In the genomic region with DNA sequence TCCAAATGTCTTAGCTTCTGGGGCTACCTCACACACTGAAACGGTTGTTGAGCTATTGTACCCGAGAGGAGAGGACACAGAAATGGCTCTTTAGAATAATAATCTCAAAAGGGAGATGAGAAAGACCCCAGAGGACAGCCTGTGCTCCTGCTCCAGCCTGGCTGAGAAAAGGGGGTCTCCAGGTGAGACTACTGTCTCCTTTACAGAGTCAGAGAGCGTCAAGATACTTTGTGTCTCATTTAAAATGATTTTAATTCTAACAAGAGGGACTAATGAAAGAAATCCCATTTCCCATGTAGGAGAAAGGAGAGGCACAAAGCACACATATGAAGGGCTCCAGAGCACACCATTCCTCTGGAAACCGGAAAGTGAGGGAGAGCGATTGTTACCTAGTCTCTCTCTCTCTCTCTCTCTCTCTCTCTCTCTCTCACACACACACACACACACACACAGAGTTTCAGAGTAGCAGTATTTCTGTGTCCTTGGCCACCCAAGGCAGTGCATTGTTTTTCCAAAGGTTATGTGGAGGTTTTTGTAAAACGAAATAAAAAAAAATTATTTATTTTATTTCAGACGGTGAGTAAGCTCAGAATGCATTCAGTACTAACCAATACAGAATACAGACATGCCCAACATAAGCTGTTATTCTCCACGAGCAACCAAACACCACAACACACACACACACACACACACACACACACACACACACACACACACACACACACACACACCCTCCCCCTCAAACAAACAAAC, we compare ENCODE assay signal across 9 mouse cellular contexts.
A peak's percentile ranks its signal among the peaks of the same experiment; 100 is the strongest.
DNase-seq lines count a peak whose midpoint lies in the region; ATAC-seq and TF ChIP-seq lines count a peak whose summit lies in the region.
"Had no signal": no experiment of that assay in that cellular context is flagged by ENCODE, and none has a peak within 500 bp of the region (broad histone marks: within the 10 kb centered on the region; RNA-seq: fewer than 3 reads in every experiment).

No protein-coding gene starts in this region.

- H3K27me3 ChIP-seq in heart, embryonic 10.5 days (ENCODE audit: insufficient read depth, poor library complexity, severe bottlenecking), result no peaks in the 10 kb centered on the region
- H3K27me3 ChIP-seq in intestine, postnatal 0 days (replicated peaks; ENCODE audit: control insufficient read depth, insufficient read depth, low read length), result no peaks in the 10 kb centered on the region
- no peaks in the 10 kb centered on the region for H3K27me3 ChIP-seq in stomach, postnatal 0 days (ENCODE audit: control insufficient read depth, insufficient read depth, low read length)

- no peak for DNase-seq in heart, embryonic 10.5 days (ENCODE audit: low spot score)
- no peak for DNase-seq in heart, adult 9 months (ENCODE audit: low spot score in 2 of 2)
- DNase-seq in right cerebral cortex, postnatal 10 days (ENCODE audit: low spot score in 2 of 2), result peak; percentile 35 to 49
- DNase-seq in right cerebral cortex, postnatal 36 days (ENCODE audit: low spot score in 2 of 2), result no peak
- no peak for DNase-seq in stomach, postnatal 0 days (ENCODE audit: low spot score)
- no peak for DNase-seq in thymus, postnatal 0 days (ENCODE audit: low spot score)
- no peak for DNase-seq in adrenal gland, adult 2 months

- H3K4me2 ChIP-seq in intestine, postnatal 0 days (replicated peaks; ENCODE audit: low read depth), result peak overlapping the region; percentile 48
- H3K4me2 ChIP-seq in stomach, postnatal 0 days (replicated peaks; ENCODE audit: low read depth), result peak overlapping the region; percentile 42; the same call in 1 of the 2 replicates

- no peak overlapping the region for H3K9ac ChIP-seq in intestine, postnatal 0 days (ENCODE audit: low read depth, low read length)
- no peak overlapping the region for H3K9ac ChIP-seq in stomach, postnatal 0 days (ENCODE audit: low read length)

- H3K27ac ChIP-seq in heart, embryonic 10.5 days, result peak overlapping the region; percentile 90
- no peak overlapping the region for H3K27ac ChIP-seq in intestine, postnatal 0 days (ENCODE audit: low read depth, low read length)
- no peak overlapping the region for H3K27ac ChIP-seq in stomach, postnatal 0 days (replicated peaks)

- no peak for TF ChIP-seq EP300 in stomach, postnatal 0 days (optimal IDR thresholded peaks at IDR 0.05)

- no peak for ATAC-seq in intestine, postnatal 0 days
- no peak for ATAC-seq in stomach, postnatal 0 days (ENCODE audit: low FRiP score, low TSS enrichment)

- H3K4me1 ChIP-seq in heart, embryonic 10.5 days, result peaks cover 43% of the 10 kb centered on the region
- no peaks in the 10 kb centered on the region for H3K4me1 ChIP-seq in intestine, postnatal 0 days (replicated peaks; ENCODE audit: control insufficient read depth, insufficient read depth, low read length)
- H3K4me1 ChIP-seq in stomach, postnatal 0 days (replicated peaks; ENCODE audit: control insufficient read depth, insufficient read depth), result no peaks in the 10 kb centered on the region

- peak overlapping the region; percentile 58 for H3K4me3 ChIP-seq in heart, embryonic 10.5 days
- H3K4me3 ChIP-seq in intestine, postnatal 0 days (ENCODE audit: low read depth, low read length), result no peak overlapping the region; the same call in 1 of the 2 replicates
- no peak overlapping the region for H3K4me3 ChIP-seq in stomach, postnatal 0 days (ENCODE audit: low read depth, low read length)
- H3K4me3 ChIP-seq: myocyte had no signal

- no peaks in the 10 kb centered on the region for H3K36me3 ChIP-seq in heart, embryonic 10.5 days
- H3K36me3 ChIP-seq in intestine, postnatal 0 days (ENCODE audit: control insufficient read depth, insufficient read depth), result no peaks in the 10 kb centered on the region
- H3K36me3 ChIP-seq in stomach, postnatal 0 days (ENCODE audit: control insufficient read depth, insufficient read depth, low read length), result no peaks in the 10 kb centered on the region

- 61% methylated on average over 8 of the region's 8 CpGs for WGBS in heart, embryonic 10.5 days
- WGBS in intestine, postnatal 0 days, result 49% methylated on average over 8 of the region's 8 CpGs
- 55% methylated on average over 8 of the region's 8 CpGs for WGBS in stomach, postnatal 0 days

- no peak for TF ChIP-seq CTCF in intestine, postnatal 0 days (IDR thresholded peaks at IDR 0.05; ENCODE audit: low read depth)
- no peak for TF ChIP-seq CTCF in stomach, postnatal 0 days (IDR thresholded peaks at IDR 0.05; ENCODE audit: low read depth)

- no peaks in the 10 kb centered on the region for H3K9me3 ChIP-seq in heart, embryonic 10.5 days
- H3K9me3 ChIP-seq in intestine, postnatal 0 days (ENCODE audit: control insufficient read depth), result no peaks in the 10 kb centered on the region
- no peaks in the 10 kb centered on the region for H3K9me3 ChIP-seq in stomach, postnatal 0 days (ENCODE audit: control insufficient read depth, low read length)

Comparison
In these comparisons a context has a peak if more than half of its experiments do, and no peak if none do; other contexts are left out.
1. DNase-seq: peak in right cerebral cortex, postnatal 10 days (2 of 2); none in heart, embryonic 10.5 days (single experiment), heart, adult 9 months (0 of 2), right cerebral cortex, postnatal 36 days (0 of 2), stomach, postnatal 0 days (single experiment), thymus, postnatal 0 days (single experiment) and adrenal gland, adult 2 months (single experiment).